Mouse (Mus musculus): ENCODE measurements at regions not wholly inside any gene's neighbourhood (a gene's known extent, or its start where the extent isn't known, plus 50 kb on each side); places are given as distances from the start of the nearest gene placed in this dataset.

- DNase-seq (ENCODE audit: low spot score) = no peak
Observed at GRCm38 (mm10) chr1:163190841-163191240, 105.4 kb upstream of the Mroh9 start.

- no peak for DNase-seq (ENCODE audit: low spot score)
Observed at GRCm38 (mm10) chr1:163181851-163182250, 96.4 kb upstream of the Mroh9 start.

GRCm38 (mm10) chr1:163177011-163177410, 91.5 kb upstream of the Mroh9 start:
- DNase-seq (ENCODE audit: low spot score) = no peak

- no peak for DNase-seq (ENCODE audit: low spot score)
Observed at GRCm38 (mm10) chr1:163167051-163167450, 81.6 kb upstream of the Mroh9 start.

GRCm38 (mm10) chr1:163163636-163164035, 78.2 kb upstream of the Mroh9 start:
- no peak for DNase-seq (ENCODE audit: low spot score)

- no peak for DNase-seq (ENCODE audit: low spot score)
Observed at GRCm38 (mm10) chr1:163159911-163160310, 74.4 kb upstream of the Mroh9 start.

- no peak for DNase-seq (ENCODE audit: low spot score)
Observed at GRCm38 (mm10) chr1:163158491-163158890, 73.0 kb upstream of the Mroh9 start.

- peak; percentile 71 for DNase-seq (ENCODE audit: low spot score)
Observed at GRCm38 (mm10) chr1:163150203-163150855, 64.9 kb upstream of the Mroh9 start.

- DNase-seq (ENCODE audit: low spot score) = no peak
Observed at GRCm38 (mm10) chr1:163146641-163147040, 61.2 kb upstream of the Mroh9 start.

- DNase-seq (ENCODE audit: low spot score) = no peak
Observed at GRCm38 (mm10) chr1:163143113-163143512, 57.6 kb upstream of the Mroh9 start.

GRCm38 (mm10) chr1:163141471-163141870, 56.0 kb upstream of the Mroh9 start:
- DNase-seq (ENCODE audit: low spot score) = no peak

- DNase-seq (ENCODE audit: low spot score) = no peak
Observed at GRCm38 (mm10) chr1:163138179-163138578, 52.7 kb upstream of the Mroh9 start.
